Mouse (Mus musculus) liver, adult 2 months (tissue): ENCODE measurements around the gene Sdk2.

Experiments
- CTCF ChIP-seq: fragments of 200-500 bp; IDR thresholded peaks from 2 replicates; pipeline ENCODE4 v1.5.1; 2011; ENCODE audit warnings: low read depth, low read length, control low read depth
- POLR2A ChIP-seq: fragments of 200-500 bp; IDR thresholded peaks from 2 replicates; pipeline ENCODE4 v1.6.1; 2011; ENCODE audit warnings: low read length, control low read depth; ENCODE audit not compliant: insufficient read depth; ENCODE audit errors: extremely low read depth

- TF ChIP-seq CTCF = no peak
- no peak for TF ChIP-seq POLR2A
Measured at GRCm38 (mm10) chr11:113752158-113752661, 314.6 kb downstream of the Sdk2 start.
